Mouse (Mus musculus) liver, embryonic 14.5 days (tissue): ENCODE results near the gene Ltbp1.

Source experiments
- CTCF ChIP-seq: IDR thresholded peaks from 2 replicates; pipeline ENCODE4 v1.5.1; 2016; ENCODE audit warnings: antibody characterized with exemption, low read depth, control low read depth
- EP300 ChIP-seq: IDR thresholded peaks from 2 replicates; pipeline ENCODE4 v1.6.1; 2016; ENCODE audit warnings: antibody characterized with exemption, low read depth

DNA sequence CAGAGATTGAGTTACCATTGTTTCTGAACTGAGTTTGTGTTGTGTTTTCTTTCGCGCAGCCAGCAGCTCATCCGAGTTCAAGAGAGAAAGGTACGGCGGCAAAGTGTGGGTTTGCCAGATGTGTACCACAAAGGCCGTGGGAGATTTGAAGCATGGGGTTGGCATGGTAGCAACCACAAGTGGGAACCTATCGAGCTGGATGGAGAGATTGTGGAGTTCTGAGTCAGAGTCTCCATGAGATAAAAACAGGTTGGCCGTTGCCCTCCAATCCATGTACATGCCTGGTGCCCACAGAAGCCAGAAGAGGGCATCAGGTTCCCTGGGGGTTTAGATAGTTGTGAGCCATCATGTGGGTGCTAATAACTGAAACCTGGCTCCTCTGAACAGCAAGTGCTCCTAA lies 42.1 kb upstream of the Ltbp1 start:
- TF ChIP-seq EP300 (no peak), CTCF (no peak)
